Mouse (Mus musculus): ENCODE measurements at regions not wholly inside any gene's neighbourhood (a gene's known extent, or its start where the extent isn't known, plus 50 kb on each side); places are given as distances from the start of the nearest gene placed in this dataset.

GRCm38 (mm10) chr2:171712816-171713570 lies 330.3 kb downstream of the Cbln4 start:
- no peaks in the 10 kb centered on the region for H3K36me3 ChIP-seq (ENCODE audit: control insufficient read depth, insufficient read depth, low read length)
- no peak for ATAC-seq
- WGBS: 62% methylated on average over 11 of the region's 11 CpGs
- peaks cover 4% of the 10 kb centered on the region; the same call in 1 of the 2 replicates for H3K4me1 ChIP-seq (ENCODE audit: control insufficient read depth, insufficient read depth, low read depth, low read length)
- H3K27ac ChIP-seq (ENCODE audit: low read depth, low read length): no peak overlapping the region; the same call in 1 of the 2 replicates
- no peaks in the 10 kb centered on the region for H3K27me3 ChIP-seq (replicated peaks; ENCODE audit: control insufficient read depth, insufficient read depth, low read length)
- H3K4me2 ChIP-seq (ENCODE audit: low read length): no peak overlapping the region
- no peak overlapping the region for H3K9ac ChIP-seq (ENCODE audit: low read depth, low read length)
- no peak overlapping the region for H3K4me3 ChIP-seq (ENCODE audit: low read length)
- no peaks in the 10 kb centered on the region for H3K9me3 ChIP-seq (ENCODE audit: control insufficient read depth, low read length)

GRCm38 (mm10) chr2:171693526-171693925 lies 349.7 kb downstream of the Cbln4 start:
- Histone ChIP-seq H3K9ac (ENCODE audit: low read depth, low read length) (no peak overlapping the region), H3K36me3 (ENCODE audit: control insufficient read depth, insufficient read depth, low read length) (no peaks in the 10 kb centered on the region), H3K4me1 (ENCODE audit: control insufficient read depth, insufficient read depth, low read depth, low read length) (no peaks in the 10 kb centered on the region), H3K27me3 (replicated peaks; ENCODE audit: control insufficient read depth, insufficient read depth, low read length) (no peaks in the 10 kb centered on the region), H3K9me3 (ENCODE audit: control insufficient read depth, low read length) (no peaks in the 10 kb centered on the region), H3K27ac (ENCODE audit: low read depth, low read length) (no peak overlapping the region), H3K4me3 (ENCODE audit: low read length) (no peak overlapping the region), H3K4me2 (ENCODE audit: low read length) (no peak overlapping the region)
- no peak for ATAC-seq
- WGBS: 71% methylated on average over 5 of the region's 5 CpGs

DNA sequence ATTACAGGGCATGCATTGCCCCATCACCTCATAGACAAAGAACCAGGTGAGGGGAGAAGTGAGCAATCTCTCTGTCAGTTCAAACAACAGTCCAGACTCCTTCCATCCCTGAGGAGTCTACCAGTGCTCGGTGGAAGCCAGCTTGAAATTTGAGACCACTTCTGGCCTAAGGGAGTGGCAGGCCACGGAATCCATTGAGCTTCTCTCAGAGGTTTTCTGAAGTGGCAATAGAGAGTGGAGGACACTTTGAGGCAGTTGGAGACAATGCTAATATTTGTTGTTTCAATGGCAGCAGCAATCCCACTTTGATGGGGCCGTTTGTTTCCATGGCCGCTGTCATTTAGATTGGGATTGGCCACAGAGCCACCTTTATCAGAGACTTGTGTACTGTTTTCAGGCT lies 352.5 kb downstream of the Cbln4 start:
- WGBS: 42% methylated on average over 4 of the region's 4 CpGs
- Histone ChIP-seq H3K9ac (ENCODE audit: low read depth, low read length) (no peak overlapping the region), H3K36me3 (ENCODE audit: control insufficient read depth, insufficient read depth, low read length) (no peaks in the 10 kb centered on the region), H3K27ac (ENCODE audit: low read depth, low read length) (no peak overlapping the region), H3K9me3 (ENCODE audit: control insufficient read depth, low read length) (no peaks in the 10 kb centered on the region), H3K4me1 (ENCODE audit: control insufficient read depth, insufficient read depth, low read depth, low read length) (no peaks in the 10 kb centered on the region), H3K4me2 (ENCODE audit: low read length) (no peak overlapping the region), H3K4me3 (ENCODE audit: low read length) (no peak overlapping the region), H3K27me3 (replicated peaks; ENCODE audit: control insufficient read depth, insufficient read depth, low read length) (no peaks in the 10 kb centered on the region)
- ATAC-seq: no peak

DNA sequence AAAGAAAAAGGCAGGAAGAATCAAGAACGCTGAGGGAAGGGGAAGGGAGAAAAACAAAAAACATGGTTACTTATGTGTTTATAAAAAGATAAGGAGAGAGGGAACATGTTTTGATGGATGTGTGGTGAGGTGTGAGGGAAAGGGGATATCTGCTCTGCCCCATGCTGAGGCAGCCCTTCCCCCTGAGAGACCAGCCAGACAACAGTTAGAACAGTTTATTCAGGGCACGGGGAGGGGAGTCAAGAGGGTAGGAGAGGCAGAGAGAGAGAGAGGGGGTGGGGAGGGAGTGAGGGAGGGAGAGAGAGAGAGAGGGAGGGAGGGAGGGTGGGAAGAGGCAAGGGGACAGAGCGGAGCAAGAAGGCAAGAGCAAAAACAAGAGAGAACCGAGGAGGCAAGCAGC lies 354.2 kb downstream of the Cbln4 start:
- no peak overlapping the region for H3K4me3 ChIP-seq (ENCODE audit: low read length)
- ATAC-seq: no peak
- H3K27ac ChIP-seq (ENCODE audit: low read depth, low read length): no peak overlapping the region
- 41% methylated on average over 4 of the region's 4 CpGs for WGBS
- no peaks in the 10 kb centered on the region for H3K4me1 ChIP-seq (ENCODE audit: control insufficient read depth, insufficient read depth, low read depth, low read length)
- H3K9ac ChIP-seq (ENCODE audit: low read depth, low read length): no peak overlapping the region
- H3K27me3 ChIP-seq (replicated peaks; ENCODE audit: control insufficient read depth, insufficient read depth, low read length): no peaks in the 10 kb centered on the region
- no peaks in the 10 kb centered on the region for H3K9me3 ChIP-seq (ENCODE audit: control insufficient read depth, low read length)
- no peak overlapping the region for H3K4me2 ChIP-seq (ENCODE audit: low read length)
- H3K36me3 ChIP-seq (ENCODE audit: control insufficient read depth, insufficient read depth, low read length): no peaks in the 10 kb centered on the region

- 71% methylated on average over 2 of the region's 2 CpGs for WGBS
- ATAC-seq: no peak
- Histone ChIP-seq H3K4me2 (ENCODE audit: low read length) (no peak overlapping the region), H3K36me3 (ENCODE audit: control insufficient read depth, insufficient read depth, low read length) (no peaks in the 10 kb centered on the region), H3K9me3 (ENCODE audit: control insufficient read depth, low read length) (no peaks in the 10 kb centered on the region), H3K4me3 (ENCODE audit: low read length) (no peak overlapping the region), H3K4me1 (ENCODE audit: control insufficient read depth, insufficient read depth, low read depth, low read length) (no peaks in the 10 kb centered on the region; the same call in 1 of the 2 replicates), H3K27me3 (replicated peaks; ENCODE audit: control insufficient read depth, insufficient read depth, low read length) (no peaks in the 10 kb centered on the region), H3K27ac (ENCODE audit: low read depth, low read length) (no peak overlapping the region), H3K9ac (ENCODE audit: low read depth, low read length) (no peak overlapping the region)
Observed at GRCm38 (mm10) chr2:171677998-171678397, 365.3 kb downstream of the Cbln4 start.

- Histone ChIP-seq H3K9ac (ENCODE audit: low read depth, low read length) (no peak overlapping the region), H3K36me3 (ENCODE audit: control insufficient read depth, insufficient read depth, low read length) (no peaks in the 10 kb centered on the region), H3K27me3 (replicated peaks; ENCODE audit: control insufficient read depth, insufficient read depth, low read length) (no peaks in the 10 kb centered on the region), H3K4me3 (ENCODE audit: low read length) (no peak overlapping the region), H3K4me1 (ENCODE audit: control insufficient read depth, insufficient read depth, low read depth, low read length) (no peaks in the 10 kb centered on the region; the same call in 1 of the 2 replicates), H3K9me3 (ENCODE audit: control insufficient read depth, low read length) (no peaks in the 10 kb centered on the region), H3K27ac (ENCODE audit: low read depth, low read length) (no peak overlapping the region), H3K4me2 (ENCODE audit: low read length) (no peak overlapping the region)
- 90% methylated on average over 7 of the region's 7 CpGs for WGBS
- no peak for ATAC-seq
Observed at GRCm38 (mm10) chr2:171677128-171677527, 366.1 kb downstream of the Cbln4 start.

DNA sequence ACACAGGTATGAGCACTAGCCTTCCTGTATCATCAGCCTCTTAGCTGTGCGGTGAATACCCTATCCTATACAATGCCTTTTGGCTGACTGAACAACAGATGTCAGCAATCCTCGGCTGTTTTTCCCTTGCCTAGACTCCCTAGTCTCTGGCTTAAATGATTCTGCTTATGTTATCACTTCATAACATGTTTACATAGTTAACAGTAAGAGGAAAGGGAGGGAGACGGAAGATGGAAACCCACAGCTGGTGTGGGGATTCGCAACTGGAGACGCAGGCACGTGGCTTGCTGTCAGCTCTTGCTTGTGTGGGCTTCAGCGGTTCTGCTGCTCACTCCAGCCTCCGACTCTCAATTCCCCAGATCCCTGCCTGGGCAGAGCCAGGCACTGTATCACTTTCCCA lies 367.2 kb downstream of the Cbln4 start:
- Histone ChIP-seq H3K27me3 (replicated peaks; ENCODE audit: control insufficient read depth, insufficient read depth, low read length) (no peaks in the 10 kb centered on the region), H3K9ac (ENCODE audit: low read depth, low read length) (no peak overlapping the region), H3K4me3 (ENCODE audit: low read length) (no peak overlapping the region), H3K4me2 (ENCODE audit: low read length) (no peak overlapping the region), H3K9me3 (ENCODE audit: control insufficient read depth, low read length) (no peaks in the 10 kb centered on the region), H3K4me1 (ENCODE audit: control insufficient read depth, insufficient read depth, low read depth, low read length) (no peaks in the 10 kb centered on the region; the same call in 1 of the 2 replicates), H3K36me3 (ENCODE audit: control insufficient read depth, insufficient read depth, low read length) (no peaks in the 10 kb centered on the region), H3K27ac (ENCODE audit: low read depth, low read length) (no peak overlapping the region)
- peak; percentile 65; the same call in 1 of the 2 replicates for ATAC-seq
- 41% methylated on average over 8 of the region's 8 CpGs for WGBS

GRCm38 (mm10) chr2:171675411-171675810 lies 367.9 kb downstream of the Cbln4 start:
- Histone ChIP-seq H3K9me3 (ENCODE audit: control insufficient read depth, low read length) (no peaks in the 10 kb centered on the region), H3K36me3 (ENCODE audit: control insufficient read depth, insufficient read depth, low read length) (no peaks in the 10 kb centered on the region), H3K27ac (ENCODE audit: low read depth, low read length) (no peak overlapping the region), H3K4me2 (ENCODE audit: low read length) (no peak overlapping the region), H3K4me1 (ENCODE audit: control insufficient read depth, insufficient read depth, low read depth, low read length) (no peaks in the 10 kb centered on the region; the same call in 1 of the 2 replicates), H3K27me3 (replicated peaks; ENCODE audit: control insufficient read depth, insufficient read depth, low read length) (no peaks in the 10 kb centered on the region), H3K9ac (ENCODE audit: low read depth, low read length) (no peak overlapping the region), H3K4me3 (ENCODE audit: low read length) (no peak overlapping the region)
- WGBS: 77% methylated on average over 2 of the region's 2 CpGs
- ATAC-seq: no peak

- H3K4me3 ChIP-seq (ENCODE audit: low read length): no peak overlapping the region
- H3K4me1 ChIP-seq (ENCODE audit: control insufficient read depth, insufficient read depth, low read depth, low read length): no peaks in the 10 kb centered on the region; the same call in 1 of the 2 replicates
- no peak overlapping the region for H3K4me2 ChIP-seq (ENCODE audit: low read length)
- 86% methylated on average over 8 of the region's 8 CpGs for WGBS
- H3K9ac ChIP-seq (ENCODE audit: low read depth, low read length): no peak overlapping the region
- H3K27ac ChIP-seq (ENCODE audit: low read depth, low read length): no peak overlapping the region
- H3K36me3 ChIP-seq (ENCODE audit: control insufficient read depth, insufficient read depth, low read length): no peaks in the 10 kb centered on the region
- H3K27me3 ChIP-seq (replicated peaks; ENCODE audit: control insufficient read depth, insufficient read depth, low read length): no peaks in the 10 kb centered on the region
- ATAC-seq: no peak
- H3K9me3 ChIP-seq (ENCODE audit: control insufficient read depth, low read length): no peaks in the 10 kb centered on the region
Observed at GRCm38 (mm10) chr2:171670945-171671547, 372.2 kb downstream of the Cbln4 start.
